Mouse (Mus musculus) gonadal fat pad, adult 2 months (tissue): Measurements from ENCODE around the gene Zdhhc14. TPM values are rescaled to one million over a fixed set of nuclear protein-coding genes. Genes with fewer than 3 reads are reported as not detected.

Experiments
- DNase-seq: peaks from one replicate; pipeline ENCODE4 v3.0.0-alpha.2; 2012; ENCODE audit warnings: low read depth
- polyA plus RNA-seq: library from polyadenylated mRNA; depleted of rRNA; stranded (reverse); fragments of >200 nt; gene quantifications from 2 replicates; pipeline ENCODE4 v1.2.3, GENCODE M21; 2012

The Zdhhc14 gene
- polyA plus RNA-seq, 1 experiment: 1.7 TPM

DNA sequence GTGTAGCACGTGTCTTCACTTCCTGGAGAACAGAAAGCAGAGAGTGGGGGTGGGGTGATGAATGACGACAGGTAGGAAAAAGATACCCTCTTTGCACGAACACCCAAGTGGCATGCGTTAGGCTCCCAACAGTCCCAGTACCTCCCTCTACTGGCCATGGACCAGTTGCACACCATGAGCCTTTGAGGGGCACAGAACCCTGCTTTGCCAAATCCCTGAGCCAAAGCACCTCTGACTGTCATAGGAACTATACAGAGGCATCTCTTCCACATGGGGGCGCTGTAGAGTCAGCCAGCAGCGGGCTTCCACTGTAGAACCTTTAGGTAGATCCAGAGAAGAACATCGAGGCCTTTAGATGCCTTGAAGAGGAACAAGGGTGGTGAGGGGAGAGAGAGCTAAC is 241.0 kb downstream of the Zdhhc14 start:
- DNase-seq: no peak

DNA sequence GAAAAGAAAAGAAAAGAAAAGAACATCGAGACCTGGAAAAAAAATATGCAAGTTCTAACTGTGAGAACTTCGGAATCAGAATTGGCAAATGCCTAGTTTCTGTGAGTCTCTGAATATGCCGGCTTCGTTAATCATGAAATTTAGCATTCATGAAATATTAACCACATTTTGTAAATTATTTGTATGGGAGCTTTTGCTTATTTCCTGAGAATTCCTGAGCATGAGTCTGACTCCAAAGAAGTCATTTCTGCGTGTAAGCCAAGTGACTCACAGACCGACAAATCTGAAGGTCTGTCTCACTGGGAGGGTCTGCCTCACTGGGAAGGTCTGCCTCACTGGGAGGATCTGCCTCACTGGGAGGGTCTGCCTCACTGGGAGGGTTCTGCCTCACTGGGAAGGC is 248.7 kb downstream of the Zdhhc14 start:
- no peak for DNase-seq

DNA sequence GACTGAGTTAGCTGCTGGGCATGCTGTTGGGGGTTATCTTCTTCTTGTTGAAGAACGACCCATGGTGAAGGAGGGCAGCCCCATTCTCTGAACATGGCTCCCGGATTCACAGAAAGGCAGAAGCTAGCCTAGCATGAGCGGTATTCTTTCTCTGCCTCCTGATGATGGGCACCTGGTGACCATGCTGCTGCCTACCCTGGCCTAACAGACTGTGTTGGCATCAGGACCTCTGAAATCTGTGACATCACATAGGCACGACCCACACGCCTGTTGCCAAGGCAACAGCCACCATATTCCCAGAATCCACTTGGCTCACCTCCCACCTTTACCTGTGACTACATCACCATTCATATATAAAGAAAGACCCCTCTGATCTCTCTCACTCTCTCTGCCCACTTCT is 251.7 kb downstream of the Zdhhc14 start:
- DNase-seq: no peak

DNA sequence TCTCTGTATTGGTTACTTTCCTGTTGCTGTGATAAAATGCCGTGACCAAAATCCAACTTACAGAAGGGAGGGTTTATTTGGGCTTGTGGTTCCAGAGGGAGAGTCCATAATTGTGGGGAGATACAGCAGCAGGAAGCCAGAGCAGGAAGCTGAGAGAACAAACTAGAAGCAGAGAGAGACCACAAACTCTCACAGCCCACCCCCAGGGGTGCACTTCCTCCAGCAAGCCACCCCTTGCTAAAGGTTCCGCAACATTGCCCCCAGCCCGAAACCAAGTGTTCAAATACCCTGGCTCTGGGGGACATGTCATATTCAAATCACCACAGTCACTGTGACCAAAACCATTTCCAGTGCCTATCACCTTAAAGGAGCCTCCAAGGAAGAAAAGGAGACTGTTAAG is 254.0 kb downstream of the Zdhhc14 start:
- DNase-seq: no peak

DNA sequence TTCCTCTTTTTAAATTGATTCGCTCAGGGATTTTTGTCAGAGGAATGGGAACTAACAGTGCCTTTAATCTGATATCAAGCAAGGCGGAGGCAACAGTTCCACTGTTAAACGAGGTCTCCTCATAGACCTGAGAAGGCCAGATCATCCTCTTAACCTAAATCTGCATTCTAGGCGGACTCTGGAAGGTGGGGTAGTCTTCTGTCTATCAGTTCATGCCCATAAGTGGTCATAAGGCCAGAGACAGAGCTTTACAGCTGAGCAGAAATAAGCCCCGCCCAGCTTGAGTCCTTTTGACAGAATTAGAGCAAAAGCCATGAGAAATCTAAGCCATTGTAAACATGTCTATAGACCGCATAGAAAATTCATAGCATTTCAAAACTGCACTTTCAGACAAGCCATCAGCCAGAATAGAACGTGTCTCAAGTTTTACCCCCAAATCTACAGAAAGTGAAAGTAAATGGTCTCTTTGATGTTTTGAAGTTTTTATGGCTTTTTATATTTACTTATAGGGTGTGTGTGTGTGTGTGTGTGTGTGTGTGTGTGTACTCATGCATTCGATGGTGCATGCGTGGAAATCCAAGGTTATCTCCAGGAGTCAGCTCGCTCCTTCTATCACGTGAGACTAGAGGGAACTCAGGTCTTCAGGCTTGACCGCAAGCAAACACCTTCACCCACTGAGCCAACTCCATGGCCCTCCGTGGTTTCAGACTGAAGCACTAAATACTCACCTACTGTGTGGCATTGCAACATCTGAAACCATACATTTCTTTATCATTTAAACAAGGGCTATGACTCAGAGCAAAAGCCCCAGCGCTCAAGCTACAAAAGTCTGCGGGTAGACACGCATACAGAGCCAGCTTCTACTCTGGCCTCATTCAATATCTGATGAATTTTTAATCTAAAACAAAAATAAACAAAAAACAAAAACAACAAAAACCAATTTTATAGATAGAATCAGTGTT is 255.5 kb downstream of the Zdhhc14 start:
- no peak for DNase-seq

DNA sequence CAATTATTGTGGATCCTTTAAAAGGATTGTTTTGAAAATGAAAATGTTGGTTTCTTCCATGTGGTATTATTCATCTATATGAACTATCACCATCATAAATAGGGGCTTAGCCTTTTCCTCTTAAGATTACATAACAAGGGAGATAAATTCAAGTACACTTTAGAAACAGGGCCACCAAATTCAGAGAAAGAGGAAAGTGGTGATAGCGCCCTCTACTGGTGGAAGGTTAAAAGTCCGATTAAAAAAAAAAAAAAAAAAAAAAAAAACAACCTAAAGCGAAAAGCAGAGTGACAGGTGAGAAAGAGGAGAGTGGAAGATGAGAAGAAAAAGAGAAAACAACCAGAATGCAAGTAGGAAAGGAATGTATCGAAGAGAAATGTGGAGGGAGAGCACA is 256.1 kb downstream of the Zdhhc14 start:
- DNase-seq: no peak

DNA sequence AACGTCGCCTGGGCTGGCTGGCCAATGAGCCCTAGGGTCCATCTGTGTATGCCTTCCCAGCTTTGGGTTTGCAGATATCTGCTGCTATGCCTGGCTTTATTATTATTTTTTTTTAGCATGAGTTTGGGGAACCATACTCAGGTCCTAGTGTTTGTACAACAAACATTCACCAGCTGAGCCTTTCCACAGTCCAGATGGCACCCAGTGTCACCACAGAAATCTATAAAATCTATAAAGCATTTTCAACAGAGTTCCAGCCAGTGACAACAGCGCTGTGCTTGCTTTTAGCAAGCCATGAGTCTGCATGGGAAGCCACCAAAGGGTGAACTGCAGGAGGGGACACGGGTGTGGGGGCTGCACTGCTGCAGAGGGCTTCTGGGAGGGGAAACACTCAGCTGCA is 257.9 kb downstream of the Zdhhc14 start:
- DNase-seq: no peak

DNA sequence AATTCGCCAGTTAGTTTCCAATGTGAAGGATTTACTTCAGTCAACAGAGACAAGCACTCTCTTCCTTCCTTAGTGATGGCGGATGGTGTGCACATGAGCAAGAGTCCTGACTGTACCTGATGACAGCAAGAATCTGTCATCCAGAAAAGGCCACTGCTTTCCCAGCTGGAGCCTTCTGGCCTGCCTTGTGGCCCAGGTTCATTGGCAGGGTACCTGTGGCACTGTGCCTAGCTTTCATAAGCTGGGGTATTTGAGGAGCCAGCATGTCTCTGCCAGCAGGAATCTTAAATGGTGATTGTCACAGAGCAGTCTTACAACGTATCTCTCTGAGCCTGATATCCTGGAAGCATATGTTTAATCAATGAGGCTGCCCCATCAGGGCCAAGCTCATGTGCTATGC is 258.7 kb downstream of the Zdhhc14 start:
- no peak for DNase-seq

DNA sequence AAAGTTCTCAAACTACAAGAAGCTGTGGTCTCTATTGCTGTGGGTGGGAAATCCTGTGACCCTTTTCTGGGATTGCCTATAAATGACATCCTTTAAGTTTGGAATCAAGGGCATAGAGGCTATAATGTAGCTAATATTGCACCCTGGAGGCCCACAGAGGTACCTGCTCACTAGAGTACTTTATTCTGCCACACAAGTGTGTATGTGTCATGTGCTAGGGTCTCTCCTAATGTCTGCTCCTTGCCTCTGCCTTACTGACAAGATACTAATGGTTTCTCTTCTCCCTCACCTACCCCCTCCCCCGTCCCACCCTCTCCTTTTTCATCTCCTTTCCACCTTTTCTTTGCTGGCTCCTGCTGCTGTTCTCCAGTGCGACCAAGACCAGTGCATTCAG is 260.0 kb downstream of the Zdhhc14 start:
- DNase-seq: no peak

DNA sequence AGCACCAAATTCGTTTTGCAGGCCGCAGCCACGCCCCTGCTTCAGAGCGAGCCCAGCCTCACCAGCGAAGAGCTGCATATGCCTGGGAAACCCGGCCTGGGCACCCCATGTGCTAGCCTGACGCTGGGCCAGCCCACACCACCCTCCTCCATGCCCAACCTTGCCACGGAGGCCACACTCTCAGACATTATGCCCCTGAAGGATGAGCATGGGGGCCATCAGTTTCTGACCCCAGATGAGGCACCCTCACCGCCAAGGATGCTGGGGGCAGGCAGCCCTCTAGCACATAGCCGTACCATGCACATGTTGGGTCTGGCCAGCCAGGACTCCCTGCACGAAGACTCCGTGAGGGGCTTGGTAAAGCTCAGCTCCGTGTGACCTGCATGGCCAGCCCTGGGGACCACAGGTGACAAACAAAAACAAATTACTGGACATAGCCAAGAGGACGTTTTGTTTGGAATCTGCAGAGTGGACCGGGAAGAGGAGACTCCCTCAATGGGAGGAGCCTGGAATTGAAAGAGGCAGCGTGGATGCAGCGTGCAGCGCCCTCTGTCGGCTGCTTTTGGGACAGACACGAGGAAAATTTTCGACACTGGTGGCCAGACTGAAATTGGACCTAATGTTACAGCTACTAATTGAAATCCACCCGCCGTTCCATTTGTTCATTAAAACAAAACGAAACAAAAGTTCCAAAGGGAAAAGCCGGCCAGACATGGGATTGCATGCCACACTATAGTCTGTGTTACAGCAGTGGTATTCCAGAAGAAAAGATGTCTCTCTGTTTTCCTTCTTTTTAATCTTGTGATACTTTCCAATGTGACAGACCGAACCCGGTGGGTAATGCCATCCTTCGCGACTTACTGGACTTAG is 260.6 kb downstream of the Zdhhc14 start:
- DNase-seq: no peak

DNA sequence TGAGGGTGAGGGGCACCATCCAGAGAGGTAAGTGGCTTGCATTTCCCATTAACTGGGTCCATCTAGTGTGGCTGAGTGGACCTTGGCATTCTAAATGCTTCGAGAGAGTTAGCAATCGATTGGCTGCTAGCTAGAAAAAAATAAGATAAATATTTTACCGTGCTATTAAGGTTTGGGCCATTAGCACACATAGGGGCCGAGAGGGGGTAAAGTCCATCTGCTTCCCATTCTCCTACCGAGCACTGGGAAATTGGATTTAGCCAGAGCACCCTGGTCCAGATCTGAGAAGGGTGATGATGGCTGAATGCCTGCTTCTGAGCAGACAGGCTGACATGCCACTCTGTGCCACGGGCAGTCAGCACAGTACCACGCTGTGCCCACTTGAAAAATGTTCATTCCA is 263.1 kb downstream of the Zdhhc14 start:
- DNase-seq: no peak

DNA sequence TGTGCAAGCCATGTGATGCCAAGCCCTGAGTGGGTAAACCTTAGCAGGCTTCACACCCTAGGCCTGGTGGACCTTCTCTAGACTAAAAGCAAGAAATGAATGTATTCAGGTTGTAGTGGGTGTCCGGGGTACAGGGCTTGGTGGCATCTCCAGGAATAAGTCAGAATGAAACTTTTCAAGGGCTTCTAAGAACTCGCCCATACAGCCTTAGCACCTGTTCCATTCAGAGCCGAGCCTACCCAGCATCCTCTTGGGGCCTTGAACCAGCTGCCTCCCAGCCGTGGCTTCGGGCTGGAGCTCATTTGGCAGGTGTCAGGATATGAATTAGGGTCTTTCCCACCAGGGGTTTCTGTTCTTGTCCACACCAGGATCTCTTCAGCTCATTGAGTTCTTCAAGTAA is 263.7 kb downstream of the Zdhhc14 start:
- no peak for DNase-seq

DNA sequence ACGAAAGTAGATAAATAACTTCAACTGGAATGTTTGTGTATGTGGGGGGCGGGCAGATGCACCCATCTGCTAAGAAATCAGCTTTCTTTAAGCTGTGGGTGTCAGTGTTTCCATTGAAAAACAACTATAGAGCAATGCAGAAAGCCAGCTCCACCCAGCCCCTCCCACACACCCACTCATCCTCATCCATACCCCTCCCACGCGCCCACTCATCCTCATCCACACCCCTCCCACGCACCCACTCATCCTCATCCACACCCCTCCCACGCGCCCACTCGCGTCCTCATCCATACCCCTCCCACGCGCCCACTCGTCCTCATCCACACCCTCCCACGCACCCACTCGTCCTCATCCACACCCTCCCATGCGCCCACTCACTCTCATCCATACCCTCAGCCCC is 264.5 kb downstream of the Zdhhc14 start:
- DNase-seq: no peak

DNA sequence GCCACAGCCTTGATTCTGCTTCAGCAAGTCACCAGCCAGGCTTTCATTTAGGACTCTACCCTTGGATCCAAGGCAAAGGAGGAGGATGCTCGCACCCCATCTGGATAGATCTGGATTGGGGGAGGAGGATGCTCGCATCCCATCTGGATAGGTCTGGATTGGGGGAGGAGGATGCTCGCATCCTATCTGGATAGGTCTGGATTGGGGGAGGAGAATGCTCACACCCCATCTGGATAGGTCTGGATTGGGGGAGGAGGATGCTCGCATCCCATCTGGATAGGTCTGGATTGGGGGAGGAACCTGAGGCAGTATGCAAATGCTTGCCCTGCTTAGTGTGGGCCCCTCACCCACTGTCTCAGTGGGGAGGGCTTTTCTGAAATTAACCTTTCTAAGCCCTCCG is 271.4 kb downstream of the Zdhhc14 start:
- DNase-seq: no peak

DNA sequence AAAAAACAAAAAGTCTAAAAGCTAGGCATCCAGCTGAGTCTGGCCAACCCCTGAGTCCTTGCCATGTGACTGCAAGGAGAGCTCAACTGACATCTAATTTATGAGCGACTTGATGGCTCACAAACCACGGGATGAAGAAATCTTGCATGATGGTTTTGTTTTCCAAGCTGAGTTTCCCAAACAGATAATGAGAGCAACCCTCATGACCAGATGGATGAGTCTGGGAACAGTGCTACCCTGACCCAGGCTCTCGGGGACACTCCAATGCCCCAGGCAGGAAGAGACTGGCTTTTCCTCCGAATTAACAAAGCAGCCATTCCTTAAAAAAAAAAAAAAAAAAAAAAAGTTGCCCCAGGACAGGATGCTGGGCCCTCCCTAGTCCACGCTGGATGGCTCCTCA is 271.9 kb downstream of the Zdhhc14 start:
- no peak for DNase-seq

DNA sequence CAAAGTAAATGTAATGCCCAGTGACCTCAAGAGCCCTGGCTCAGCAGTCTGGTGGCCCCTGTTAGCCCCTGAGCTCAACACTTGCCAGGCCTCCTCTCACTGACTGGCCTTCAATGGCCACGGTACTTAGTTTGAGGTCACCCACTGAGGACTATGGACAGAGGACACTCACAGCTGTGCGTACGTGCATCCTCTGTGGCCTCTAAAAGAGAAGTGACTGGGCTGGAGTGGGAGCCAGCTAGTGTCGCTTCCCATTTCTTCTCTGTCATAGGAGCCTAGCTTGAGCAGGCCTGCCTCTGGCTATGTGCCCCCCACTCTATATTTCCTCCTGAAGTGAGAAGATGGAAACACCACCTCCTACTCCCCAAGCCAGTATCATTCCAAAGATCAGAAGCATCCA is 273.4 kb downstream of the Zdhhc14 start:
- no peak for DNase-seq

DNA sequence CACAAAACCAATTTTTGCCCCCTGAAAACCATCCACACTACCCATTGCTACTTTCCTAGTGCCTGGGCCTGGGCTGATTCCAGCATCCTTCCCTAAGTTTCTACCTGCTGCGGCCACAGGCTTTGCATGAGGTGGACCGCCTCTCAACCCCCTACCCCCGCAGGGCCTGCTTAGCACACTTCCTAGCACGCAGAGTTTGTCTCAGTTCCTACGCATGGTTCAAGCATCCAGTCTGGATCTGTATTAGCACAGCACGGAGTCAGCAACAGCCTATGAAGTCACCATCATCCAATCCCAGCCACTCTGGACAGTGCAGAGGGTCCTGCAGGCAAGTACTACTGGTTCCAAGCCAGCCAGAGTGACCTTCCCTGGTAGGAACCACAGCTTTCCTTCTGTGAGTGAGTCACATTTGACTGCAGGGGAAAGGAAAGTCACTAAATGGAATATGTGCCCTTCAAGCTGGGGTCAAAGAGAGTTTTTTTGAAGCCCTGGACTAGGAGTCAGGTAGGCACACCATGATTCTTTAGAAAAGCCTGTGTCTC is 275.9 kb downstream of the Zdhhc14 start:
- no peak for DNase-seq

DNA sequence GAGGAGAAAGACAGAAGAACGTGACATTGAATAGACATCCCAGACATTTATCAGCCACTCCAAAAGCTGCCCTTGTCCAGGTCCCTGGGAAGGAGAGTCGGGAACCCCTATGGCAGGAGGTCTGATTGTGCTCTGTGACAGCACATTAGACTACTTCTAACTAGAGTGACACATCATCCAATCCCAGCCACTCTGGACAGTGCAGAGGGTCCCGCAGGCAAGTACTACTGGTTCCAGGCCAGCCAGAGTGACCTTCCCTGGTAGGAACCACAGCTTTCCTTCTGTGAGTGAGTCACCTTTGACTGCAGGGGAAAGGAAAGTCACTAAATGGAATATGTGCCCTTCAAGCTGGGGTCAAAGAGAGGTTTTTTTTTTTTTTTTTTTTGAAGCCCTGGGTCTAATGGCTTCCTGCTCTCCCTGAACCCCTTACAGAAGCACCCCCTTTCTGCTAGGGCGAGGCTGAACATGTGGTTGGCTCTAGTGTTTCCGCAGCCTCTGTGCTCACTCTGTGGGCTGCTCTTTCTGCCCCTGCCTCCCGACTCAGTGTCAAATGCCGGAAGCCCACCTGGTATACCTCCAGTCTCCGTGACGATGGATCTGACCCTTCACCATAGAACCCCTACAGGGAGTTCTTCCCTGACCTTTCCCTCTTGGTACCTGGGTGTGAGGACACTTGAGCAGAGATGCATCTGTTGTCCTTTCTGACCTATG is 276.6 kb downstream of the Zdhhc14 start:
- no peak for DNase-seq

DNA sequence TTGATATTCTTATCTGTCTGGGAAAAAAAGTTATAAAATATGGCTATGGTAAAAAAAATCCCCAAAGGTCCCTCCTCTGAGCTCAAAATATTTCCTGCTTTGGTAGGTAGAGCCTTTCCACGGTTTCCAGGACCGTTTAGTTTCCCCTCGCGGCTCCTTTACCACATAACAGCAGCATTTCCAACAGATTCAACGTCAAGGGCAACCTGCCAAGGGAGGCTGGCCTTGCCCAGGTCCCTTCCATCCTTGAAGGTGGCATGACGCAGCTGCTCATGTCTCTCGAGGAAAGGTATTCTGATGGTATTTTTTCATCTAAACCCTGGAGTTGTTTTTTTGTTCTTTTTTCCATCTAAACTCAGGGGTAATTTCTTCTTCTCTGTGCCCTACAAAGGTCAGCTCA is 277.4 kb downstream of the Zdhhc14 start:
- DNase-seq: no peak

DNA sequence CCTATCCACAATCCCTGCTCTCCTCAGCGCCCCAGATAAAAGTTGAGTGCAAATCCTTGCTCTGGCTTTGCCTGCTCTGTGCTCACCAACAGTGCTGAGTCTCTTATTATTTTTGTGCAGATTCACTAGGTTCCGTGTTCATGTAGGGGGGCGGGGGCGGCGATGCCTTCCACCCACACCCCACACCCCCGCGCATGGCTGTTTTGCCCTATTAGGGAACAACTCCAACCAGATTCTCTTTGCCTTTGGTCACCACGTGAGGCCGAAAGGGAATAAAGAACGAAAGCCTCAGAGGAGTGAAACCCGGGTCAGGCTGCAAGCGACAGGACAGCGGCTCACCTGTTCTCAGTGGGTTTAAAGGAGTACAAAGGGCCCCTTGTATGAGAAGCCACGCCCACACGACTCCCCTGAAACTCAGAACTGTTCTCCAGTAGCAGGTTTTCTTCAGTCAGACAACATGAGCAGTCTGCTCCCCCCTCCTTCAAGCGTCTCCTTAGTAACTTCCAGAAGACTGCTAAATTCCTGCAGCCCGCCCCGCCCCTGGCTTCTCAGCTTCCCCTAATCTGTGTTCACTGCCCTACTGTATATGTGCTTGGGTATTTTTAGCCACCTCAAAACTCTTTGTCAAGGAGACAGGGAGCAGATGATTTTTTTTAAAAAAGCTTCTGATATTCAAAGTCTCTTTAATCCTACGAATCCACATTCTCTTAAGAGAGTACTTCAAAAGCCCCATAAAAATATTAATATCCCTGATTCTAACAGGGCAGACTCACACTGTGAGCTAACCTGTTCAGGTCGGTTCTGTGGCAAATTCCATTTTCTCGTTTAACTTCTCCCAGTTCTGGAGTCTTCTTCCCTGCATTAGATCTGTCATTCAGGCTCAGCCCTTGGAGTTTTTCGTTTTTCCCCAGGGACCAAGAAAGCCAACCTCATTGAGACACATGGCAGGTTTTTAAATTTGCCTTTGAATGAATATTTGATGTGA is 278.2 kb downstream of the Zdhhc14 start:
- no peak for DNase-seq
